Mouse (Mus musculus): Measurements from ENCODE around the gene Clcn3.

GRCm38 (mm10) chr8:60974837-60975236 is 8.3 kb downstream of the Clcn3 start:
- TF ChIP-seq GATA1 (IDR thresholded peaks at IDR 0.05; ENCODE audit: low read length) (peak; percentile 48; the same call in 1 of the 2 replicates), TAL1 (IDR thresholded peaks at IDR 0.05; ENCODE audit: low read length) (peak; percentile 71)

All from erythroblast, embryonic 14.5 days (primary cell).